Mouse (Mus musculus) limb, embryonic 12.5 days (tissue): ENCODE results near the gene Gm973. TPM values are rescaled to one million over a fixed set of nuclear protein-coding genes. Genes with fewer than 3 reads are reported as not detected.
A peak's percentile ranks its signal among the peaks of the same experiment; 100 is the strongest.

Source experiments
- ATAC-seq: fragments of 200-750 bp; cut with Nextera tagmentation; 2 replicates; pipeline ENCODE4 v1.8.0; 2017; ENCODE audit warnings: low read depth, moderate TSS enrichment; ENCODE audit not compliant: insufficient number of reproducible peaks, insufficient read depth, low FRiP score, low TSS enrichment
- H3K27ac ChIP-seq: fragments of 300-500 bp; sonication (generic); 2 replicates; pipeline ENCODE4 v1.5.1; 2016; ENCODE audit warnings: mild to moderate bottlenecking, moderate library complexity
- H3K27me3 ChIP-seq: fragments of 300-500 bp; sonication (generic); 2 replicates; pipeline ENCODE4 v1.6.1; 2016; ENCODE audit warnings: mild to moderate bottlenecking, moderate library complexity
- H3K36me3 ChIP-seq: fragments of 300-500 bp; sonication (generic); 2 replicates; pipeline ENCODE4 v1.6.1; 2016; ENCODE audit warnings: mild to moderate bottlenecking, moderate library complexity
- H3K4me1 ChIP-seq: fragments of 300-500 bp; sonication (generic); replicated peaks from 2 replicates; pipeline ENCODE4 v1.6.1; 2016
- H3K4me2 ChIP-seq: fragments of 300-500 bp; sonication (generic); 2 replicates; pipeline ENCODE4 v1.6.1; 2016; ENCODE audit warnings: mild to moderate bottlenecking, moderate library complexity
- H3K4me3 ChIP-seq: fragments of 300-500 bp; sonication (generic); replicated peaks from 2 replicates; pipeline ENCODE4 v1.5.1; 2016; ENCODE audit warnings: mild to moderate bottlenecking
- H3K9ac ChIP-seq: fragments of 300-500 bp; sonication (generic); replicated peaks from 2 replicates; pipeline ENCODE4 v1.6.1; 2016; ENCODE audit warnings: mild to moderate bottlenecking, moderate library complexity
- H3K9me3 ChIP-seq: fragments of 300-500 bp; sonication (generic); 2 replicates; pipeline ENCODE4 v1.6.1; 2016; ENCODE audit warnings: mild to moderate bottlenecking, moderate library complexity
- WGBS: fragments of 180-500 bp; shearing (Covaris S2); methylation state at CpG from one replicate; pipeline ENCODE4 v1.1.7; 2016; 5-methylcytosine and 5-hydroxymethylcytosine counted together
- polyA plus RNA-seq: library from polyadenylated mRNA; unstranded; fragments of >200 nt; fragmentation: Nextera tagmentation; extraction: Ambion mirVana; gene quantifications from 2 replicates; pipeline ENCODE4 v1.2.1, GENCODE M21; 2016

Gene Gm973
- polyA plus RNA-seq, 1 experiment from 2014 or later = 1.1 TPM

GRCm38 (mm10) chr1:59549036-59549675 is 33.1 kb downstream of the Gm973 start:
- peak overlapping the region; percentile 83 for H3K27ac ChIP-seq
- no peaks in the 10 kb centered on the region for H3K27me3 ChIP-seq
- no peak overlapping the region for H3K4me3 ChIP-seq
- H3K9me3 ChIP-seq = no peaks in the 10 kb centered on the region
- 46% methylated on average over 7 of the region's 7 CpGs for WGBS
- no peak overlapping the region for H3K4me2 ChIP-seq
- peaks cover 24% of the 10 kb centered on the region for H3K4me1 ChIP-seq
- ATAC-seq = peak; percentile 20; the same call in 1 of the 2 replicates
- H3K36me3 ChIP-seq = no peaks in the 10 kb centered on the region
- H3K9ac ChIP-seq = no peak overlapping the region

GRCm38 (mm10) chr1:59550227-59550626 is 34.2 kb downstream of the Gm973 start:
- H3K4me3 ChIP-seq = no peak overlapping the region
- no peaks in the 10 kb centered on the region for H3K27me3 ChIP-seq
- no peak overlapping the region for H3K4me2 ChIP-seq
- peaks cover 24% of the 10 kb centered on the region for H3K4me1 ChIP-seq
- no peaks in the 10 kb centered on the region for H3K9me3 ChIP-seq
- no peak overlapping the region for H3K9ac ChIP-seq
- H3K27ac ChIP-seq = no peak overlapping the region
- H3K36me3 ChIP-seq = no peaks in the 10 kb centered on the region
- no peak for ATAC-seq
- 84% methylated on average over 6 of the region's 6 CpGs for WGBS

GRCm38 (mm10) chr1:59550996-59551395 is 34.9 kb downstream of the Gm973 start:
- H3K27ac ChIP-seq = no peak overlapping the region
- H3K9ac ChIP-seq = no peak overlapping the region
- no peaks in the 10 kb centered on the region for H3K27me3 ChIP-seq
- no peaks in the 10 kb centered on the region for H3K9me3 ChIP-seq
- H3K36me3 ChIP-seq = no peaks in the 10 kb centered on the region
- peaks cover 27% of the 10 kb centered on the region for H3K4me1 ChIP-seq
- H3K4me2 ChIP-seq = no peak overlapping the region
- H3K4me3 ChIP-seq = no peak overlapping the region
- WGBS = 74% methylated on average over 11 of the region's 11 CpGs
- ATAC-seq = no peak

- Histone ChIP-seq H3K4me1 (peaks cover 19% of the 10 kb centered on the region), H3K9me3 (no peaks in the 10 kb centered on the region), H3K9ac (no peak overlapping the region), H3K36me3 (no peaks in the 10 kb centered on the region), H3K4me2 (no peak overlapping the region), H3K27me3 (no peaks in the 10 kb centered on the region), H3K4me3 (no peak overlapping the region), H3K27ac (no peak overlapping the region)
- WGBS = 48% methylated on average over 5 of the region's 5 CpGs
- ATAC-seq = 0 out of 2 replicates have a peak, but pooled peaks have one; percentile 6
These were observed 37.6 kb downstream of the Gm973 start for GRCm38 (mm10) chr1:59553708-59554107.

GRCm38 (mm10) chr1:59563581-59563980 is 47.5 kb downstream of the Gm973 start:
- Histone ChIP-seq H3K9ac (no peak overlapping the region), H3K27ac (no peak overlapping the region), H3K4me1 (peaks cover 14% of the 10 kb centered on the region), H3K4me3 (no peak overlapping the region), H3K27me3 (no peaks in the 10 kb centered on the region), H3K4me2 (no peak overlapping the region), H3K36me3 (no peaks in the 10 kb centered on the region), H3K9me3 (peaks cover 9% of the 10 kb centered on the region; the same call in 1 of the 2 replicates)
- no peak for ATAC-seq
- 73% methylated on average over 2 of the region's 2 CpGs for WGBS

GRCm38 (mm10) chr1:59565804-59566203 is 49.7 kb downstream of the Gm973 start:
- WGBS = 81% methylated on average over 5 of the region's 5 CpGs
- ATAC-seq = no peak
- Histone ChIP-seq H3K9me3 (peaks cover 9% of the 10 kb centered on the region; the same call in 1 of the 2 replicates), H3K27ac (0 out of 2 replicates have a peak overlapping the region, but pooled peaks have one; percentile 2), H3K4me2 (no peak overlapping the region), H3K27me3 (no peaks in the 10 kb centered on the region), H3K36me3 (no peaks in the 10 kb centered on the region), H3K9ac (no peak overlapping the region), H3K4me3 (no peak overlapping the region), H3K4me1 (peaks cover 23% of the 10 kb centered on the region)

- 65% methylated on average over 7 of the region's 7 CpGs for WGBS
- Histone ChIP-seq H3K4me3 (no peak overlapping the region), H3K27ac (0 out of 2 replicates have a peak overlapping the region, but pooled peaks have one; percentile 50), H3K9ac (no peak overlapping the region), H3K9me3 (peaks cover 9% of the 10 kb centered on the region; the same call in 1 of the 2 replicates), H3K4me2 (no peak overlapping the region), H3K27me3 (no peaks in the 10 kb centered on the region), H3K36me3 (no peaks in the 10 kb centered on the region), H3K4me1 (peaks cover 23% of the 10 kb centered on the region)
- ATAC-seq = no peak
These were observed 50.2 kb downstream of the Gm973 start for GRCm38 (mm10) chr1:59566281-59566680.

- ATAC-seq = no peak
- WGBS = 65% methylated on average over 6 of the region's 6 CpGs
- H3K27me3 ChIP-seq = no peaks in the 10 kb centered on the region
These were observed 50.9 kb downstream of the Gm973 start for GRCm38 (mm10) chr1:59566926-59567325.

GRCm38 (mm10) chr1:59567521-59567920 is 51.5 kb downstream of the Gm973 start:
- no peak overlapping the region for H3K9ac ChIP-seq
- no peak overlapping the region for H3K27ac ChIP-seq
- no peak for ATAC-seq
- H3K4me1 ChIP-seq = peaks cover 23% of the 10 kb centered on the region
- H3K27me3 ChIP-seq = no peaks in the 10 kb centered on the region
- no peaks in the 10 kb centered on the region for H3K36me3 ChIP-seq
- no peak overlapping the region for H3K4me2 ChIP-seq
- peaks cover 9% of the 10 kb centered on the region; the same call in 1 of the 2 replicates for H3K9me3 ChIP-seq
- H3K4me3 ChIP-seq = no peak overlapping the region
- 82% methylated on average over 4 of the region's 4 CpGs for WGBS

More at GRCm38 (mm10) chr1:59566926-59567325, 50.9 kb downstream of the Gm973 start:
- Histone ChIP-seq H3K4me3 (no peak overlapping the region), H3K4me2 (no peak overlapping the region), H3K36me3 (no peaks in the 10 kb centered on the region), H3K9ac (no peak overlapping the region), H3K9me3 (peaks cover 9% of the 10 kb centered on the region; the same call in 1 of the 2 replicates), H3K4me1 (peaks cover 23% of the 10 kb centered on the region), H3K27ac (peak overlapping the region; percentile 1; the same call in 1 of the 2 replicates)

GRCm38 (mm10) chr1:59568283-59568682 is 52.2 kb downstream of the Gm973 start:
- H3K9ac ChIP-seq = no peak overlapping the region
- H3K36me3 ChIP-seq = no peaks in the 10 kb centered on the region
- no peaks in the 10 kb centered on the region for H3K27me3 ChIP-seq
- ATAC-seq = no peak
- no peak overlapping the region for H3K27ac ChIP-seq
- WGBS = 87% methylated on average over 1 of the region's 1 CpGs
- no peak overlapping the region for H3K4me3 ChIP-seq
- peaks cover 23% of the 10 kb centered on the region for H3K4me1 ChIP-seq
- peaks cover under 1% of the 10 kb centered on the region; the same call in 1 of the 2 replicates for H3K9me3 ChIP-seq
- no peak overlapping the region for H3K4me2 ChIP-seq

GRCm38 (mm10) chr1:59569301-59569700 is 53.2 kb downstream of the Gm973 start:
- Histone ChIP-seq H3K9me3 (no peaks in the 10 kb centered on the region), H3K4me3 (no peak overlapping the region), H3K4me2 (no peak overlapping the region), H3K4me1 (peaks cover 25% of the 10 kb centered on the region), H3K27ac (no peak overlapping the region), H3K36me3 (no peaks in the 10 kb centered on the region), H3K9ac (no peak overlapping the region), H3K27me3 (no peaks in the 10 kb centered on the region)
- no peak for ATAC-seq
- 92% methylated on average over 5 of the region's 5 CpGs for WGBS

- 52% methylated on average over 4 of the region's 4 CpGs for WGBS
- H3K27ac ChIP-seq = no peak overlapping the region
- H3K4me1 ChIP-seq = peaks cover 28% of the 10 kb centered on the region
- H3K9ac ChIP-seq = no peak overlapping the region
- no peak for ATAC-seq
- H3K27me3 ChIP-seq = no peaks in the 10 kb centered on the region
- H3K4me2 ChIP-seq = no peak overlapping the region
- no peaks in the 10 kb centered on the region for H3K36me3 ChIP-seq
- no peaks in the 10 kb centered on the region for H3K9me3 ChIP-seq
- H3K4me3 ChIP-seq = no peak overlapping the region
These were observed 54.7 kb downstream of the Gm973 start for GRCm38 (mm10) chr1:59570767-59571166.
